In the genomic region with DNA sequence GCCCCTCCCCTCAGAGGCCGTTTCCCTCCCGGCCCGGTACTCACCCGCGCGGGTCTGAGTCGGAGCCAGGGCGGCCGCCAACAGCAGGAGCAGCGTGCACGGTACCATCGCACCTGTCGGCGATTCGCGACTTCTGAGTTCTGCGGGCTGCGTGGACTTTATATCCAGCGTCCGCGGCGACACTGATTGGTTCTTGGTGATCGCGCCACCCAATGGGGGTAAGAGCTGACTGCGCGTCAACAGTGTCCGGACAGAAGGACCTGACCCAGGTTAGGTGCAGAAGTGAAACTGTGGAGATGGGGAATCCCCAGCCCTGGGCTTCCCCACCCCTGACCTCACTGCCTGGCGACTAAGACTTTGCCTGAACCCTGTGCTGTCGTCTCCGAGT, we compare ENCODE assay signal across 7 mouse cellular contexts. TPM values are rescaled to one million over a fixed set of nuclear protein-coding genes. Genes with fewer than 3 reads are reported as not detected.
A peak's percentile ranks its signal among the peaks of the same experiment; 100 is the strongest.
DNase-seq lines count a peak whose midpoint lies in the region; ATAC-seq lines count a peak whose summit lies in the region.

A gene (minus strand): TSS at position 198 of the 388 bp plus-strand sequence.

- peaks cover 61% of the 10 kb centered on the region for H3K27me3 ChIP-seq in embryonic facial prominence, embryonic 10.5 days (replicated peaks; ENCODE audit: low read depth, poor library complexity, severe bottlenecking)
- 0 out of 2 replicates have a peak, but pooled peaks cover 5% of the 10 kb centered on the region for H3K27me3 ChIP-seq in intestine, embryonic 15.5 days (replicated peaks)

- H3K4me1 ChIP-seq in embryonic facial prominence, embryonic 10.5 days, result peaks cover 13% of the 10 kb centered on the region
- peaks cover 9% of the 10 kb centered on the region; the same call in 1 of the 2 replicates for H3K4me1 ChIP-seq in intestine, embryonic 15.5 days (replicated peaks)

- peak within 1 kb of the TSS; percentile 99 for H3K4me2 ChIP-seq in intestine, embryonic 15.5 days (replicated peaks)

- H3K9ac ChIP-seq in intestine, embryonic 15.5 days, result peak within 1 kb of the TSS; percentile 58

- ATAC-seq in intestine, embryonic 15.5 days, result peak; percentile 97
- peak; percentile 96 for ATAC-seq in megakaryocyte-erythroid progenitor cell, adult 5-6 weeks (replicated peaks; ENCODE audit: low FRiP score, low TSS enrichment, poor library complexity, severe bottlenecking)

- H3K27ac ChIP-seq in embryonic facial prominence, embryonic 10.5 days (replicated peaks), result no peak within 1 kb of the TSS; the same call in 1 of the 2 replicates
- peak within 1 kb of the TSS; percentile 29 for H3K27ac ChIP-seq in intestine, embryonic 15.5 days

- H3K9me3 ChIP-seq in embryonic facial prominence, embryonic 10.5 days, result no peaks in the 10 kb centered on the region
- H3K9me3 ChIP-seq in intestine, embryonic 15.5 days, result no peaks in the 10 kb centered on the region

- H3K4me3 ChIP-seq in embryonic facial prominence, embryonic 10.5 days, result peak within 1 kb of the TSS; percentile 68
- peak within 1 kb of the TSS; percentile 58 for H3K4me3 ChIP-seq in intestine, embryonic 15.5 days (replicated peaks)

- DNase-seq in adrenal gland, postnatal 10 days, result peak; percentile 94
- DNase-seq in embryonic facial prominence, embryonic 10.5 days (ENCODE audit: low spot score), result peak; percentile 75
- DNase-seq in gastrocnemius, postnatal 4 days (ENCODE audit: low spot score in 2 of 2), result peak; percentile 57 to 77
- peak; percentile 70 to 73 for DNase-seq in left cerebral cortex, postnatal 14 days (ENCODE audit: low spot score in 2 of 2)
- DNase-seq in right cerebral cortex, postnatal 4 days, result peak; percentile 54

- intact Hi-C loops in left cerebral cortex, postnatal 14 days (cut with DNase I), result loop anchor here (5.0 kb wide), 1 partner anchor 1377 kb away; a partner anchor contains a TSS

- 1% methylated on average over 30 of the region's 30 CpGs for WGBS in embryonic facial prominence, embryonic 10.5 days
- under 1% methylated on average over 30 of the region's 30 CpGs for WGBS in intestine, embryonic 15.5 days

- no peaks in the 10 kb centered on the region for H3K36me3 ChIP-seq in embryonic facial prominence, embryonic 10.5 days (replicated peaks)
- H3K36me3 ChIP-seq in intestine, embryonic 15.5 days, result no peaks in the 10 kb centered on the region

RNA-seq across cellular contexts. Expression of the gene that starts here (rescaled TPM):
- total RNA-seq in adrenal gland, postnatal 10 days (2021), result 100 to 1,000 TPM; 204 to 217 TPM
- polyA plus RNA-seq in embryonic facial prominence, embryonic 10.5 days (2016; fragmentation: Nextera tagmentation; extraction: Ambion mirVana), result 8.4 and 13.4 TPM in 2 replicates
- total RNA-seq in gastrocnemius, postnatal 4 days (2021), result 10 to 100 TPM; 38.8 to 51.5 TPM
- 190 and 264 TPM in 2 replicates for polyA plus RNA-seq in intestine, embryonic 15.5 days (2015; fragmentation: Nextera tagmentation; extraction: Ambion mirVana)
- total RNA-seq in left cerebral cortex, postnatal 14 days (2021), result 10 to 100 TPM; 10.3 to 13.6 TPM
- 870 and 1,054 TPM in 2 replicates for total RNA-seq in megakaryocyte-erythroid progenitor cell, adult 5-6 weeks (2014; fragmentation: Nextera tagmentation)
- total RNA-seq in megakaryocyte-erythroid progenitor cell, adult 5-6 weeks (2017), result 664 and 816 TPM in 2 replicates

Comparison
In these comparisons a context has a peak if more than half of its experiments do, and no peak if none do; other contexts are left out.
1. RNA of the gene that starts here (polyA plus RNA-seq): 190 to 264 TPM in intestine, embryonic 15.5 days; 8.4 to 13.4 TPM in embryonic facial prominence, embryonic 10.5 days; every median in the first group is over 10 times any median in the second.
2. Peak in every context shown above with its lines, with median percentiles within 50 percentile points of each other: DNase-seq.